Mouse (Mus musculus) intestine, embryonic 16.5 days (tissue): ENCODE results near the gene Ctrb1. TPM values are rescaled to one million over a fixed set of nuclear protein-coding genes. Genes with fewer than 3 reads are reported as not detected.

Experiments used
- microRNA-seq: library from miRNA; unstranded; fragments of <30 nt; microRNA quantifications from one replicate; pipeline ENCODE4, GENCODE M21; 2016
- polyA plus RNA-seq: library from polyadenylated mRNA; unstranded; fragments of >200 nt; fragmentation: Nextera tagmentation; extraction: Ambion mirVana; gene quantifications from 2 replicates; pipeline ENCODE4 v1.2.1, GENCODE M21; 2015

The Ctrb1 gene
- polyA plus RNA-seq, 1 experiment from 2014 or later = 1,904 TPM

Small RNA genes within 50 kb of the gene (microRNA-seq; reads per million reads assigned to microRNA genes)
- not detected for gene Mir7076

Other genes starting within 250 kb of the Ctrb1 start
- 4.3 and 4.4 TPM in 2 replicates for gene Wdr59, start 168.9 kb downstream of the Ctrb1 start, polyA plus RNA-seq
- gene Znrf1, start 154.9 kb downstream of the Ctrb1 start, polyA plus RNA-seq = 11.0 and 13.1 TPM in 2 replicates
- gene Ldhd, start 60.6 kb downstream of the Ctrb1 start, polyA plus RNA-seq = 2.7 and 3.5 TPM in 2 replicates
- gene Zfp1, start 47.6 kb downstream of the Ctrb1 start, polyA plus RNA-seq = 12.6 and 16.0 TPM in 2 replicates
- gene Bcar1, start 52.8 kb upstream of the Ctrb1 start, polyA plus RNA-seq = 44.6 and 48.5 TPM in 2 replicates
- 156 and 179 TPM in 2 replicates for gene Cfdp1, start 163.3 kb upstream of the Ctrb1 start, polyA plus RNA-seq
- 14.9 and 15.7 TPM in 2 replicates for gene Tmem170, start 185.7 kb upstream of the Ctrb1 start, polyA plus RNA-seq
- 0.97 and 1.4 TPM in 2 replicates for gene Chst5, start 219.4 kb upstream of the Ctrb1 start, polyA plus RNA-seq
- gene Tmem231, start 242.9 kb upstream of the Ctrb1 start, polyA plus RNA-seq = 8.6 and 8.9 TPM in 2 replicates
- gene Gabarapl2, start 249.7 kb upstream of the Ctrb1 start, polyA plus RNA-seq = 208 and 212 TPM in 2 replicates